In the genomic region with DNA sequence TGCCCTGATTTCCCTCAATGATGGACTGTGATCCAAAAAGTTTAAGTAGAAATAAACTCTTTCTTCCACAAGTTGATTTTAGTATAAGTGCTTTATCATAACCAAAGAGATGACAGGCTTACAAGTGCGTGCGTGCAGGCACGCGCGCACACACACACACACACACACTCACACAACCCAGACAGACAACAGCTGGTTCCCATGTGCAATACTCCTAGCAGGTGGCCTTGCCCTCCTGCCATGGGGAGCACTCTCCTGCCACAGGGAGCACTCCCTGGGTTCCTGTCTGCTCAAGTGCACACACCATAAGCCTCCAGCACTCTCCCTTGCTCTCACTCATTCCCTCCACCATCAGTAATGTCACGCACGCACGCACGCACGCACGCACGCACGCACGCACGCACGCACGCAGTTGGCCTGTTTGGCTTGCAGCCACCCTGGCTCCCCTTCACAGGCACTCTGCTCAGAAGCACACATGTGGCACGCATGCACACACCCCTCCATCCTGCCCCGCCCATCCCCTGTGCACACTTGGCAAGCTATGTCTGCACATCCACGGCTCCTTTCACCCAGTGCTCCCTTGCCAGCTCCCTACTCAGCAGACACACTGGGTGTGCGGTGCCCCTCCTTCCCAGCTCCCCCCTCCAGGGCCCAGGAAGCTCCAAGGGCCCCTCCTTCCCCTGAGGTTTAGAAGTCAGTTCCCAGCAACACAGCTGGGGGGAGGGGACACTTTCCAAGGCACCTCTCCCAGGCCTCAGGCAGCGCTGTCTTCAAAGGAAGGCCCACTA, we compare ENCODE assay signal across 7 mouse cellular contexts. TPM values are rescaled to one million over a fixed set of nuclear protein-coding genes. Genes with fewer than 3 reads are reported as not detected.
DNase-seq lines count a peak whose midpoint lies in the region; ATAC-seq lines count a peak whose summit lies in the region.

No protein-coding gene starts in this region.

- H3K9me3 ChIP-seq in embryonic facial prominence, embryonic 11.5 days (replicated peaks; ENCODE audit: control insufficient read depth, low read length): no peaks in the 10 kb centered on the region
- H3K9me3 ChIP-seq in hindbrain, embryonic 11.5 days (ENCODE audit: control insufficient read depth, low read length): no peaks in the 10 kb centered on the region

- no peaks in the 10 kb centered on the region for H3K27me3 ChIP-seq in embryonic facial prominence, embryonic 11.5 days (ENCODE audit: control insufficient read depth, insufficient read depth, low read length)
- H3K27me3 ChIP-seq in hindbrain, embryonic 11.5 days (ENCODE audit: control insufficient read depth, insufficient read depth, low read length): no peaks in the 10 kb centered on the region

- DNase-seq in left cerebral cortex, postnatal 4 days: peak; percentile 48
- DNase-seq in left cerebral cortex, adult 9 months (ENCODE audit: low spot score in 2 of 2): no peak
- DNase-seq in embryonic facial prominence, embryonic 11.5 days (ENCODE audit: low spot score): no peak
- no peak for DNase-seq in hindbrain, embryonic 11.5 days (ENCODE audit: low spot score)
- DNase-seq in naive thymus-derived CD4-positive, alpha-beta T cell, adult 2 months (ENCODE audit: low read depth): peak; percentile 44
- DNase-seq in embryo, embryonic 9.5 days (ENCODE audit: extremely low spot score): no peak
- no peak for DNase-seq in thymus, postnatal 25 days

- peaks cover 53% of the 10 kb centered on the region for H3K4me1 ChIP-seq in embryonic facial prominence, embryonic 11.5 days (ENCODE audit: control insufficient read depth, insufficient read depth, low read length)
- peaks cover 62% of the 10 kb centered on the region for H3K4me1 ChIP-seq in hindbrain, embryonic 11.5 days (replicated peaks; ENCODE audit: control insufficient read depth, insufficient read depth, low read length)

- no peaks in the 10 kb centered on the region for H3K36me3 ChIP-seq in embryonic facial prominence, embryonic 11.5 days (replicated peaks; ENCODE audit: control insufficient read depth, insufficient read depth, low read depth, low read length)
- H3K36me3 ChIP-seq in hindbrain, embryonic 11.5 days (ENCODE audit: control insufficient read depth, insufficient read depth, low read length): no peaks in the 10 kb centered on the region

- H3K27ac ChIP-seq in embryonic facial prominence, embryonic 11.5 days (replicated peaks; ENCODE audit: low read depth, low read length): 0 out of 2 replicates have a peak overlapping the region, but pooled peaks have one; percentile 16
- H3K27ac ChIP-seq in hindbrain, embryonic 11.5 days (ENCODE audit: low read depth, low read length): peak overlapping the region; percentile 91

- 78% methylated on average over 22 of the region's 22 CpGs for WGBS in embryonic facial prominence, embryonic 11.5 days
- WGBS in hindbrain, embryonic 11.5 days: 72% methylated on average over 22 of the region's 22 CpGs

- H3K9ac ChIP-seq in embryonic facial prominence, embryonic 11.5 days (replicated peaks; ENCODE audit: low read length): no peak overlapping the region
- H3K9ac ChIP-seq in hindbrain, embryonic 11.5 days (ENCODE audit: low read depth, low read length): no peak overlapping the region

- H3K4me2 ChIP-seq in embryonic facial prominence, embryonic 11.5 days (ENCODE audit: low read depth, low read length): no peak overlapping the region
- H3K4me2 ChIP-seq in hindbrain, embryonic 11.5 days (replicated peaks; ENCODE audit: low read depth, low read length): no peak overlapping the region

- H3K4me3 ChIP-seq in embryonic facial prominence, embryonic 11.5 days (ENCODE audit: low read depth, low read length): no peak overlapping the region
- H3K4me3 ChIP-seq in hindbrain, embryonic 11.5 days (ENCODE audit: low read depth, low read length): no peak overlapping the region

- ATAC-seq in embryonic facial prominence, embryonic 11.5 days (replicated peaks; ENCODE audit: insufficient number of reproducible peaks, low FRiP score, low TSS enrichment, low read depth): no peak
- no peak for ATAC-seq in hindbrain, embryonic 11.5 days (ENCODE audit: low FRiP score)

- intact Hi-C loops in left cerebral cortex, postnatal 4 days (cut with DNase I): loop anchor here (10.0 kb wide), 1 partner anchor 108 kb away; no protein-coding TSS in a partner anchor

RNA-seq across cellular contexts. Expression of gene Ncor2, which starts 22.4 kb away (rescaled TPM):
- 100 to 1,000 TPM; 110 to 115 TPM for total RNA-seq in left cerebral cortex, postnatal 4 days (2021)
- 12.4 and 15.0 TPM in 2 replicates for polyA plus RNA-seq in embryonic facial prominence, embryonic 11.5 days (2014; fragmentation: Nextera tagmentation; extraction: Ambion mirVana)
- polyA plus RNA-seq in hindbrain, embryonic 11.5 days (2014; fragmentation: Nextera tagmentation; extraction: Ambion mirVana): 14.5 and 21.2 TPM in 2 replicates

Comparison
In these comparisons a context has a peak if more than half of its experiments do, and no peak if none do; other contexts are left out.
1. DNase-seq: peak in left cerebral cortex, postnatal 4 days (single experiment) and naive thymus-derived CD4-positive, alpha-beta T cell, adult 2 months (single experiment); none in left cerebral cortex, adult 9 months (0 of 2), embryonic facial prominence, embryonic 11.5 days (single experiment), hindbrain, embryonic 11.5 days (single experiment), embryo, embryonic 9.5 days (single experiment) and thymus, postnatal 25 days (single experiment).